Mouse (Mus musculus): ENCODE results near the gene Dock4.

The Dock4 gene

GRCm38 (mm10) chr12:40508416-40508815, 62.7 kb downstream of the Dock4 start:
- no peak for DNase-seq (ENCODE audit: low read depth, low spot score)

DNA sequence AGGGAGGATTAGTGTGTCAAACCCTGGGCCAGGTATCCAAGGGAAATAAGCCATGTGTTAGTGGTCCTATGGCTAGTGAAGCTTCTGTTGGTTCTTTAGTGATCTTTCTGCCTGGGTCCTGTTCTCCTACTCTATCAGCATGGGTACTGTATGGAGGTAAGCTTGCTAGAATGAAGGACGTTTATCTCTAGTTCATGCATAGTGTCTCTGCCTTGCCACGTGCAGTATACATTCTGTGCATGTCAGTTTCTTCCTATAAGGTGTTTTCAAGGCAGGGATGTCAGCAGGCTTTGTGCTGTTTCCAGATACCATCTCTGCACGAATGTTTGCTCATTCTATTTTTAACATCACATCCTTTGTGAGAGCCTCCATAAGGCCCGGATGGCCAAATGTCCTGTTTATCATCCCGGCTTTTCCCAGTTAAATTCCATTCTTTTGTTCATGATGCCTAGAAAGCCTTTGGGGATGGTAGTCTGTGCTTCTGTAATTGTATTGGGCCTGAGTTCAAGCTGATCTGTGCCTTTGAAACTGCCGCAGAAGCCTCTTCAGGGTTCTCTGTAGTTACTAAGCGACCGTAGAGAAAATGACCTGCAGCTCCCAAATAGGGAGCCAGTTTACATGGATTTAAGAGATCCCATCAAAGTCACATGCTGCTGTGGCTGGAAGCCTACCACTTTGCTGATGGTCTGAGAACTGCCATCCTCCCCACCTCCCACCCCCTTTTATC, 66.1 kb downstream of the Dock4 start:
- no peak for DNase-seq (ENCODE audit: low read depth, low spot score)

DNA sequence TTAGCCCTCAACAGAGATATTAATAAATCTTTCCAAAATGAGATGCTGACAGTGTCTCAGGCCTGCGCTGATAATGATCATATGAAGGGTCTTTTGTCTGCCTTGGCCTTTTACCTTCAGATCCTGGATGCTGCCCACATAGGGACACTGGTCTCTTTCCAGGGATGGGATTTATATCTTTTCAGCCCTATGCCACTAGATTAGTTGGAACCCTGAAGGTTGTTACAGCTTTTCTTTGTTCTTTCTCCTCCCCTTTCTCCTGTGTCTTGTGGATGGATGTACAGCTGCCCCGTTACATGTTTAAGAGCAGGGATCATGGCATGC, 66.6 kb downstream of the Dock4 start:
- no peak for DNase-seq (ENCODE audit: low read depth, low spot score)

DNA sequence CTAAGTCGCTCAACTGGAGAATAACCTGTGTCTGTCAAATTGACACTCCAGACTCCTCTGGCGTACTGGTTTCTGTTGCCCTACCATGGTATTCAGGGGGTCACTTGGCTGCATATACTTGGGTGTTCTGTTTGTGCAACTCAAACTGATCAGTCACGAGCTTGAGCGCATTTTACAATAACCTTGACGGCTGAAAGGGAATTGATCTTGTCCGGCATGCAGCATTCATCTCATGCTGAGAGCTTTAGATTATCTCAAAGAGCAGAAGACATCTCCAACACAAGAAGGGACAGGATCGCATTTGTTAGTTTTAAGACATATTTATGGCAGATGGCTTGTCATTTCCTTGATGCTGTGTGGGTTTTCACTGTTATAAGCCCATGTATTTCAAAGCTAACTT, 67.2 kb downstream of the Dock4 start:
- DNase-seq (ENCODE audit: low read depth, low spot score), result no peak

- no peak for DNase-seq (ENCODE audit: low read depth, low spot score)
Observed at GRCm38 (mm10) chr12:40514021-40514420, 68.3 kb downstream of the Dock4 start.

DNA sequence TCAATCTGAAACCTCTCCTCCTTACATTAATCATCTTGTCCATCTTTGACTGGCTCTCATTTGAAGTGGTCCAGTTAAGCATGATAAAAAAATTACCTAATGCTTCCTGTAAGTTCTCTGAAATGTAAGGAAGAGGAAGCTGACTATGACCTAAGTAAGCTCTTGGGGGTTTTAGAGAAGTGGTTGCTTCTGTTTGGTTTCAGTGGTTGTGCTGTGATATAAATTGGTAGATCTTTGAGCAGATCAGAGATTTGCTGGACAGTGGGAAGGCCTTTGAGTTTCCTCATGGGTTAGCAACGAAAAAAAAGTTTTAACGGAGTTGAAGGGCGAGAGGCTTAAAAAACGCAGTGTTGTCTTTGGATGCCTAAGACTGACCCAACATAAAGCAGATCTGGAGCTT, 76.7 kb downstream of the Dock4 start:
- DNase-seq (ENCODE audit: low read depth, low spot score), result no peak

DNA sequence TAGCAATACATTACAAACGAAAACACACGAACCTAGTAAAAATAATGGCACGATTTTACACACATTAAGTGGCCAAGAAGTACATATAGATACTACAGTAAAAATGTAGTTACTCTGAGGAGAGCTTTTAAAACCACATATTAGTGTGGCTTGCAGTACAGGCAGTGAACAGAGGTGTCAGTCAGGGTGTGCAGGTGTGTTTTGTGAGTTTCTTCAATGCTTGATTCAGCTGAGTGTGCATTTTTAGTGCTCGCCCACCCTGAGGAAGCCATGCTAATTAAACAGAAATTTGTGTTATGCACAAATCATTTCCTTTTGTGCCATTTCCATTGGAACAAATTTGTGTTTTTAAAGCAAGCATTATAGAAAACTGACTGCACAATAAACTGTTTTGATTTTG, 77.3 kb downstream of the Dock4 start:
- no peak for DNase-seq (ENCODE audit: low read depth, low spot score)

DNA sequence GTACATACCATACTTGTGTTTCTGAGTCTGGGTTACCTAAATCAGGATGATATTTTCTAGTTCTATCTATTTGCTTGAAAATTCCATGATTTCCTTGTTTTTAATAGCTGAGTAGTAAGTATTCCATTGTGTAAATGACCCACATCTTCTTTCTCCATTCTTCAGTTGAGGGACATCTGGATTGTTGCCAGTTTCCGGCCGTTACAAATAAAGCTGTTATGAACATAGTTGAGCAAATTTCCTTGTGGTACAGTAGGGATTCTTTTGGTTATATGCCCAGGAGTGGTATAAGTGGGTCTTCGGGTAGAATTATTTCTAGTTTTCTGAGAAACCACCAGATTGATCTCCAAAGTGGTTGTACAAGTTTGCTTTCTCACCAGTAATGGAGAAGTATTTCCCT, 79.3 kb downstream of the Dock4 start:
- DNase-seq (ENCODE audit: low read depth, low spot score), result no peak

DNA sequence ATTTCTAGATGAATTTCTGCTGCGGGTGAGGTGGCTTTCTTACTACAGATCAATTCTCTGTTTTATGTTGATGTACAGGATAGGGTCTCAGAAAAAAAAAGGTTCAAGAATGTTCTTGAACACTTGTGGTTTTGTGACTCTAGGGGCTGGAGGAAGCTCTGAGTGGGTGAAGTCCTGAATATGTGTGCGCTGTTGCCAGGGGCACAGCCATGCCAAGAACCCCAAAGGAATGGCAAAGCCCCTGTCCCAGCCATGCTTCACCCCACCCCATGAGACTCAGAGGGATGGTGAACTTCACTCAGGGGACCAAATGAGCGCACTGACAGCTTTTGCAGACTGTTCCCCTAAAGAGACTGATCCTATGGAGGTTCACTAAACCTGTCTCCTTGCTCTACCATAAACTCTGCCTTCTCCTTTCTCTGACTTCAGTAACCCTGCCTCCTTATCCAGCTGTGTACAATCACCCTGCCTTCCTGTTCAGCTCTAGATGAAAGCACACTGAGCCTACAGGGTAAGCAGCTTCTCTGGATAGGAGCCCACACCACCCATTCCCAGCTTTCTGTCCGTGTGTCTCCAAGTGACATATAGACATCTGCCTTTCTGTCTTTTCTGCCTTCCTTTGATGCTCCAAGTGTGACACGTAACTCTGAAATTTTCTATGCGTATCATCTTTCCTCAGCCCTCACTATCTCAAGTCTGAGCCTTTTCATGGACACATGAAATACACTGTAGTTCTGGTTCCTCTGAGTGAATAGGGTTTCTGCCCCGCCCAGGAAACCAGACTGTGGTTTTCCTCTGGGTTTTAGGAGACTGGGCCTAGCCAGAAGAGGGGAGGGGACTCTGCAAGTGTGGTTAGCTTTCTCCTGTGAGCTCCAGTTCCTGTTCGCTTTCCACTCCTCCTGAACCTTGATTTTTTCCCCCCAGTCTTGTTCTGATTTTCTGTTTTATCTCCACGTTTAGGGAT, 90.2 kb downstream of the Dock4 start:
- DNase-seq (ENCODE audit: low read depth, low spot score), result no peak

DNA sequence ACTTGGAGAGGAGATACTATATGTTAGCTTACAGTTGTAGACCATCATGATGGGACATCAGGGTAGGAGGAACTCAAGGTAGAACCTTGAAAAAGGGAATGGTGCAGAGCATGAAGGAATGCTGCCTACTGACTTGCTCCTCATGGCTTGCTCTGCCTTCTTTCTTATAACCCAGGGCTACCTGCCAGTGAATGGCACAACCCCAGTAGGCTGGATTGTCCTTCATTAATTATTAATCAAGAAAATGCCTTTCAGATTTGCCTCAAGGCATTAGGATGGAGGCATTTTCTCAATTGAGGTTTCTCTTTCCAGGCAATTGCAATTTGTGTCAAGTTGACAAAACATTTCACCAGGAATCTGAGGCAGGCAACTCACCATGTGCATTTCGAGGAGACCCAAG, 92.1 kb downstream of the Dock4 start:
- no peak for DNase-seq (ENCODE audit: low read depth, low spot score)

- no peak for DNase-seq (ENCODE audit: low read depth, low spot score)
Observed at GRCm38 (mm10) chr12:40538318-40538717, 92.6 kb downstream of the Dock4 start.

DNA sequence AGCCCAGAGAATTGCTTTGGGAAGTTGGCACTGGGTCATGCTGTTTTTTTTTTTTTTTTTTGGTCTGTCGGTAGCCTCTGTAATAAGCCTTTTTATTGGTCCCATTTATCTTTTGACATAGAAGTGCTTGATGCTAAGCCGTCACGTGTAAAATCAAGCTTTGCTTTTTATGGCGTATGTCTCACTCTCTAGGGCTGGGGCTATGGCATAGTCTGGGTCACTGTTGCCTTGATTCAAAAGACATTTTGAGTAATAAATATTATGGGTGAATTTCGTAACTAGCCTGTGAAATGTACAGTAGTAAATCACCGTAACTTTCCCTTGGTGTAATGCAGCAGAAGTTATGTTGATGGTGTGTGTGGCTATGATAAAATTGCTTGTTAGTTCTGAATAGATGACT, 93.0 kb downstream of the Dock4 start:
- DNase-seq (ENCODE audit: low read depth, low spot score), result no peak

DNA sequence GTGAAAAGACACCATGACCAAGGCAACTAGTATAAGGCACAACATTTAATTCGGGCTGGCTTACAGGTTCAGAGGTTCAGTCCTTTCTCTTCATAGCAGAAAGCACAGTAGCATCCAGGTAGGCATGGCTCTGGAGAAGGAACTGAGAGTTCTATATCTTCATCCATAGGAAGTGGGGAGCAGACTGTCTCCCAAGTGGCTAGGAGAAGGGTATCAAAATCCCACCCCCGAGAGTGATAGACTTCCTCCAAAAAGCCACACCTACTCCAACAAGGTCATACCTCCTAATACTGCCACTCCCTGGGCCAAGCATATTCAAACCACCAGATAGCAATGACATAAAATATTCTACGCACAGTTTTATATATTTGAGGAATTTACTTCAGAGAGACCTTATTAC, 98.5 kb downstream of the Dock4 start:
- no peak for DNase-seq (ENCODE audit: low read depth, low spot score)

GRCm38 (mm10) chr12:40546827-40547226, 101.1 kb downstream of the Dock4 start:
- no peak for DNase-seq (ENCODE audit: low read depth, low spot score)

DNA sequence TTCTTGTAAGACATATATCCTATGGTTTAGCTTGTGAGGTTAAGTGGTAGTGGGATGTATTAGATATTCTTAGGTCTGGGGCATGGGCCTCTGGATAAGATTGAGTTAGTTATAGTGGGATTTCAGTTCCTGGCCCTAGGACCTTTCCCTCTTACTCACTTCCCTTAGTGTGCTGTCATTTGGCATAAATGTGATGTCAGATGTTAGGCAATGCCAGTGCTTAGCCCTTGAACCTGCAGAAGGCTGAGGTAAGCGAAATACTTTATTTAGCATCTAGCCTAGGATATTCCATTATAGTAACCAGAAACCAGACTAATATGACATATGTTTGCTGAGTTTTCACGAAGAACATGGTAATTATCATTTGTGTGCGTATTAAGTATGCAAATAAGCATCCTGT, 105.6 kb downstream of the Dock4 start:
- no peak for DNase-seq (ENCODE audit: low read depth, low spot score)

GRCm38 (mm10) chr12:40552201-40552600, 106.4 kb downstream of the Dock4 start:
- DNase-seq (ENCODE audit: low read depth, low spot score), result no peak

- no peak for DNase-seq (ENCODE audit: low read depth, low spot score)
Observed at GRCm38 (mm10) chr12:40553929-40554328, 108.2 kb downstream of the Dock4 start.

- no peak for DNase-seq (ENCODE audit: low read depth, low spot score)
Observed at GRCm38 (mm10) chr12:40554941-40555511, 109.3 kb downstream of the Dock4 start.

DNA sequence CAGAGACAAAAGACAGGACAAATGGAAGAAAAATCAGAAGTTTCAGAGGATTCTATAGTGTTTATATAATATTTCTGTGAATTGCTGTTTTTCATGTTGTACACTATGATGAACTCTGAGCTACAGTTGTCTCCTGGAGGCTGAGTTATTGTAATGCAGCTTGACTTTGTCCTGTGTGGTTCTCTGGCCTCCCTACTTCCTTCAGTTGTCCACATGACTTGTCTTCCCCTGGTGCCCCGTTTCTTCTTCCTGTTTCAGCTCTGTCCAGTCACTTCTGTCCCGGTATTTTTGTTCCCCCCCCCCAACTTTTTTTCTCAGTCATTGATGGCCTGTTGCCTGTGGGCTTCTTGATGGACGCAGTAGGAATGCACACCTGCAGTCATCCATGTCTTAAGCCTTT, 112.8 kb downstream of the Dock4 start:
- no peak for DNase-seq (ENCODE audit: low read depth, low spot score)

DNA sequence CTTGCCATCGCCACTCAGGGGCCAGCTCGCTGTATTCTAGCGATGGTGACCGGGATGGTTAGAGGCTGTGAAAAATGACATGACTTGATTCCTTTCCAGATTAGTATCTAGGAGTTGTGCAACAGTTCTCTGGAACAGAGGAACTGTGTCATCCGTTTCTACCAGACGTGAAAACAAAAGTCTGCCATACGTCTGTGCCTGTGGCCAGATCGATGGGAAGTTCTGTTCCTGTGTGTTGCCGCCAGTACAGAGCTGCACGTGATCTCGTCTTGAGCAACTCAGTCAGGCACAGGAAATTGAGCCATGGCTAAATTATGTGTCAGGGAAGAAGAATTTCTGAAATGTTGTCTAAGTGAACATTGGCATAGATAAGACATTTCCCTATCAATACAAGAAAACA, 113.4 kb downstream of the Dock4 start:
- no peak for DNase-seq (ENCODE audit: low read depth, low spot score)

DNA sequence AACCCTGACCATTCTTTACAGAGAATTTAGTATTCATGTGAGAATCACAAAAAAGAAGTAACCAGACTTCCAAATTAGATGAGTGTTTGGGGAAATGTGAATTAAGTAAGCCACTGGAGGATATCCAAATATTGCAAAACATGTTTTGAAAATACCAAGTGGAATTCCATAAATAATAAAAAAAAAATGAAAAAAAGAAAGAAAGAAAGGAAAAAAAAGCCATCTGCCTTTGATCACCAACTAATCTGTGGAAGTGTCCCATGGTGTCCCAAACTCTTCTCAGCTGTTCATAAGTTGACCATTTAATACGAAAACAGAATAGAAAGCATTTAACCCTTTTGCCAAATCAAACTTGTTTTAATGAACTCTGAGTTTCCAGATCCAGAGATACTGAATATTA, 118.0 kb downstream of the Dock4 start:
- DNase-seq (ENCODE audit: low read depth, low spot score), result no peak

- DNase-seq (ENCODE audit: low read depth, low spot score), result no peak
Observed at GRCm38 (mm10) chr12:40564261-40564660, 118.5 kb downstream of the Dock4 start.

Data from retina, adult 2 months (tissue).